Mouse (Mus musculus): Measurements from ENCODE around the gene Med20. TPM values are rescaled to one million over a fixed set of nuclear protein-coding genes. Genes with fewer than 3 reads are reported as not detected.
"Not testable (repeated sequence)": the region's sequence is repeated elsewhere in the genome, so short reads cannot be mapped to it uniquely, and the experiment has no call there.

Med20 gene
- polyA plus RNA-seq, 1 experiment from 2014 or later = 51.6 TPM

DNA sequence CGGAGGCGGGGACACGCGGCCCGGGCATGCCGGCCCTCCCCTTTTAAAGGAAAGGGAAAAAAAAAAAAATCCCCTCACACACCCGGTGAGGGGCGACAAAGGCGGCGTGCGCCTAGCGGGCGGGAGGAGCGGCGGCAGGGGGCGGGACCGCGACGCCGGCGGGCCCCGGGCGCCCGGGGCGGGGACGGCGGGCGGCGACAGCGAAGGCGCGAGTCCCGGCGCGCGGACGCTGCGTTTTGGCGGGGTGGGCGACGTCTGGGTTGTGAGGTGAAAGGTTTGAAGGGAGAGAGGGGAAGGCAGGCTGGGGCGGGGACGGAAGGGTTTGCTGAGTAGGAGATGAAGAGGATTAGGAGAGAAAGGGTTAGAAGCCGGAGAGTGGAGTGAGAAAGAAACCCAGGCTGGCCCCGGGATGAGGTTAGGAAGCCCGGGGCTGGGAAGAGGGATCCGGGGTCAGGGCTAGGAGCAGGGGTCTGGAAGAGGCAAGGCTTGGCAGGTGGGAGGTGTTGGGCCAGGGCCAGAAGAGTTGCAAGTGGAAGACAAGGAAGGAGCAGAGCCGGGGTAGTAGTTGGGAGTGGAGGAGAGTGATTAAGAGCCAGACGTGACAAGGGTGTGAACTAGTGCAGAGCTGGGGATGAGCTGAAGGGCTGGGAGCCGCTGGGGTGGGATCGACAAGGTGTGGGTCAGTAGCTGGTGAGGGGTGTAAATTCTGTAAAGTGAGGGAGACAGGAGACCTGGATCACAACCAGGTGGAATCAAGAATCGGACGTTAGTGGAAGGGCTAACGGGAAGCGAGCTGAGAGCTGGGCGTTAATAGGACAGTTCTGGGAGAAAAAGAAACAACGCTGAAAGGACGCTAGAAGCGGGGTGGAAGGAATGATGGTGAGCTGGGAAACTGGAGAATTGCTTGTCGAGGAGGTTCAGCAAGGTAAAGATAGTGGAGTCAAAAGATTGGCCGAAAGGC is 18.6 kb downstream of the Med20 start:
- ATAC-seq (ENCODE audit: low read depth) = peak; percentile 11
- no peaks in the 10 kb centered on the region for H3K27me3 ChIP-seq (ENCODE audit: control insufficient read depth, insufficient read depth, low read depth, low read length)
- H3K27ac ChIP-seq (ENCODE audit: low read length) = peak overlapping the region; percentile 93
- H3K4me1 ChIP-seq (replicated peaks; ENCODE audit: control insufficient read depth, insufficient read depth, low read length) = peaks cover 17% of the 10 kb centered on the region
- under 1% methylated on average over 61 of the region's 61 CpGs for WGBS
- H3K4me2 ChIP-seq (ENCODE audit: low read depth, low read length) = peak overlapping the region; percentile 97
- peak overlapping the region; percentile 79 for H3K4me3 ChIP-seq (ENCODE audit: low read length)
- H3K9ac ChIP-seq (ENCODE audit: low read length) = peak overlapping the region; percentile 79
- H3K36me3 ChIP-seq (ENCODE audit: control insufficient read depth, insufficient read depth, low read length) = 0 out of 2 replicates have a peak, but pooled peaks cover 2% of the 10 kb centered on the region
- no peaks in the 10 kb centered on the region for H3K9me3 ChIP-seq (ENCODE audit: control insufficient read depth, low read length)

DNA sequence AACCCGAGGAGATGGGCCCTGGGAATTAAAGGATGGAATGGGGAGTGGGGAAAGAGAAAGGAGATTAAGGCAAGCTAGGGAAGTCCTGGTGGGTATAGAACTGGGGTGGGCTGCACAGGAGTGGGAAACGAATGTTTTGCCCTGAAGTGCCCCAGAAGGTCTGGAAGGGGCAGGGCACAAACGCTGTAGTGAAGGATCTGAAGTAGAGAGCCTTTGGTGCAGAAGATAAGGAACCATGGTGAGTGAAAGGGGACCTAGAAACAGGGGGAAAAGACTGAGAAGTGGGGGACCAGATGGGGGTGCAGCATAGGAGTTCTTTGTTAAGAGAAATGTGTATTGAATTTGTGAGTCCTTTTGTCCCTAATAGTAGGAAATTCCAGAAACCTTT is 19.3 kb downstream of the Med20 start, which contains the start of gene Usp49:
TSS of gene Usp49 (plus strand) at position 13 of the 388 bp plus-strand sequence.
- peak within 1 kb of the TSS; percentile 93 for H3K27ac ChIP-seq (ENCODE audit: low read length)
- no peaks in the 10 kb centered on the region for H3K9me3 ChIP-seq (ENCODE audit: control insufficient read depth, low read length)
- H3K27me3 ChIP-seq (ENCODE audit: control insufficient read depth, insufficient read depth, low read depth, low read length) = no peaks in the 10 kb centered on the region
- 1% methylated on average over 3 of the region's 3 CpGs for WGBS
- peak within 1 kb of the TSS; percentile 79 for H3K9ac ChIP-seq (ENCODE audit: low read length)
- peak within 1 kb of the TSS; percentile 79 for H3K4me3 ChIP-seq (ENCODE audit: low read length)
- peak within 1 kb of the TSS; percentile 97 for H3K4me2 ChIP-seq (ENCODE audit: low read depth, low read length)
- 0 out of 2 replicates have a peak, but pooled peaks cover 2% of the 10 kb centered on the region for H3K36me3 ChIP-seq (ENCODE audit: control insufficient read depth, insufficient read depth, low read length)
- ATAC-seq (ENCODE audit: low read depth) = no peak
- H3K4me1 ChIP-seq (replicated peaks; ENCODE audit: control insufficient read depth, insufficient read depth, low read length) = peaks cover 17% of the 10 kb centered on the region

GRCm38 (mm10) chr17:47632181-47632840 is 20.9 kb downstream of the Med20 start:
- H3K9ac ChIP-seq (ENCODE audit: low read length) = no peak overlapping the region
- no peaks in the 10 kb centered on the region for H3K36me3 ChIP-seq (ENCODE audit: control insufficient read depth, insufficient read depth, low read length)
- no peak overlapping the region for H3K27ac ChIP-seq (ENCODE audit: low read length)
- peaks cover 17% of the 10 kb centered on the region for H3K4me1 ChIP-seq (replicated peaks; ENCODE audit: control insufficient read depth, insufficient read depth, low read length)
- no peak for ATAC-seq (ENCODE audit: low read depth)
- no peaks in the 10 kb centered on the region for H3K9me3 ChIP-seq (ENCODE audit: control insufficient read depth, low read length)
- no peak overlapping the region for H3K4me3 ChIP-seq (ENCODE audit: low read length)
- H3K27me3 ChIP-seq (ENCODE audit: control insufficient read depth, insufficient read depth, low read depth, low read length) = no peaks in the 10 kb centered on the region
- 57% methylated on average over 4 of the region's 4 CpGs for WGBS
- no peak overlapping the region for H3K4me2 ChIP-seq (ENCODE audit: low read depth, low read length)

DNA sequence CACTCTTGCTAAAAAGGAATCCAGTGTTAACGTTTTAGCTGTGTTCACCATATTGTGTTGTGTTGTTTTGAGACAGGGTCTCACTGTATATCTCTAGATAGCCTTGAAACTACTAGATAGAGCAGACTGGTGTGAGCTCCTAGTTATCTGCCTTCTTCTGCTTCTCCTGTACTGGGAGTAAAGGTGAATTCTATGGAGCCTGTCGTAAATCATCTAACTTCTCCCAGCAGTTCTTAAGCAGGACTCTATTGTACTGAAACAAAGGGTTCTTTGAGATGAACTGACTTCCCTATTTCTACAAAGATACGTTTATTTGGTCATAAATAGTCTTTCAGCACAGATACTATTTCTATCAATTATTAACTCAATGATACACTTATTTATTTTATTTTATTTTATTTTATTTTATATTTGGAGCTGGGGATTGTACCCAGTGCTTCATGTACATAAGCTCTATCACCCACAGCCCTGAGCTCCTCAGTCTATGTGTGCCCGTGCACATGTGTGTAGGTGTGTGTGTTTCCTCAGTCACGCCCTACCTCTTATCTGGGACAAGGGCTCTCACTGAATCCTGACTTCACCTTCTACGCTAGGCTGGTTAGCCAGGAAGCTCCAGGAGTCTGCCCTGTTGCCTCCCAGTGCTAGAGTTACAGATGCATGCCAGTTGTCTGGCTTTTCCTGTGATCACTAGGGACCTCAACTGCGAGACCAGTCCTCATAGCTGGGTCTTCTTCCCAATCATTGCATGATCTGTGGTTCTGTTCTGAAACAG is 22.8 kb downstream of the Med20 start:
- Histone ChIP-seq H3K4me1 (replicated peaks; ENCODE audit: control insufficient read depth, insufficient read depth, low read length) (peaks cover 10% of the 10 kb centered on the region), H3K36me3 (ENCODE audit: control insufficient read depth, insufficient read depth, low read length) (no peaks in the 10 kb centered on the region), H3K27ac (ENCODE audit: low read length) (no peak overlapping the region), H3K4me3 (ENCODE audit: low read length) (no peak overlapping the region), H3K9me3 (ENCODE audit: control insufficient read depth, low read length) (no peaks in the 10 kb centered on the region), H3K27me3 (ENCODE audit: control insufficient read depth, insufficient read depth, low read depth, low read length) (no peaks in the 10 kb centered on the region), H3K9ac (ENCODE audit: low read length) (no peak overlapping the region), H3K4me2 (ENCODE audit: low read depth, low read length) (no peak overlapping the region)
- no peak for ATAC-seq (ENCODE audit: low read depth)
- WGBS = 64% methylated on average over 7 of the region's 7 CpGs

GRCm38 (mm10) chr17:47642992-47643391 is 31.6 kb downstream of the Med20 start:
- Histone ChIP-seq H3K9me3 (ENCODE audit: control insufficient read depth, low read length) (no peaks in the 10 kb centered on the region), H3K4me2 (ENCODE audit: low read depth, low read length) (no peak overlapping the region), H3K9ac (ENCODE audit: low read length) (no peak overlapping the region), H3K27me3 (ENCODE audit: control insufficient read depth, insufficient read depth, low read depth, low read length) (no peaks in the 10 kb centered on the region), H3K4me1 (replicated peaks; ENCODE audit: control insufficient read depth, insufficient read depth, low read length) (no peaks in the 10 kb centered on the region), H3K4me3 (ENCODE audit: low read length) (no peak overlapping the region), H3K36me3 (ENCODE audit: control insufficient read depth, insufficient read depth, low read length) (no peaks in the 10 kb centered on the region), H3K27ac (ENCODE audit: low read length) (no peak overlapping the region)
- no peak for ATAC-seq (ENCODE audit: low read depth)
- WGBS = 72% methylated on average over 2 of the region's 2 CpGs

DNA sequence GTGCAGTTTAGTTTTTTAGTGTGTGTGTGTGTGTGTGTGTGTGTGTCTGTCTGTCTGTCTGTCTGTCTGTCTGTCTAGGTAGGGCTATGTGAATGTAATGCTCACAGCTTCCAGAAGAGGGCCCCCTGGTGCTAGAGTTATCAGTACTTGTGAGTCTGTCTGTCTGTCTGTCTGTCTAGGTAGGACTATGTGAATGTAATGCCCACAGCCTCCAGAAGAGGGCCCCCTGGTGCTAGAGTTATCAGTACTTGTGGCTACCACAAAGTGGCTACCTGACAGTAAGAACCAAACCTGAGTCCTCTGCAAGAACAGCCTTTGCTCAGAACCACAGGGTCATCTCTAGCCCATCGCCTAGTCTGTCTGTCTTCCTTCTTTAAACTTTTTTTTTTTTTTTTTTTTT is 35.3 kb downstream of the Med20 start:
- Histone ChIP-seq H3K9ac (ENCODE audit: low read length) (no peak overlapping the region), H3K4me1 (replicated peaks; ENCODE audit: control insufficient read depth, insufficient read depth, low read length) (no peaks in the 10 kb centered on the region), H3K27me3 (ENCODE audit: control insufficient read depth, insufficient read depth, low read depth, low read length) (no peaks in the 10 kb centered on the region), H3K4me3 (ENCODE audit: low read length) (no peak overlapping the region), H3K36me3 (ENCODE audit: control insufficient read depth, insufficient read depth, low read length) (no peaks in the 10 kb centered on the region), H3K27ac (ENCODE audit: low read length) (no peak overlapping the region), H3K4me2 (ENCODE audit: low read depth, low read length) (no peak overlapping the region), H3K9me3 (ENCODE audit: control insufficient read depth, low read length) (no peaks in the 10 kb centered on the region)
- 67% methylated on average over 1 of the region's 1 CpGs for WGBS
- no peak for ATAC-seq (ENCODE audit: low read depth)

- Histone ChIP-seq H3K9ac (ENCODE audit: low read length) (no peak overlapping the region), H3K9me3 (ENCODE audit: control insufficient read depth, low read length) (no peaks in the 10 kb centered on the region), H3K4me2 (ENCODE audit: low read depth, low read length) (no peak overlapping the region), H3K4me3 (ENCODE audit: low read length) (no peak overlapping the region), H3K27ac (ENCODE audit: low read length) (no peak overlapping the region), H3K27me3 (ENCODE audit: control insufficient read depth, insufficient read depth, low read depth, low read length) (no peaks in the 10 kb centered on the region), H3K36me3 (ENCODE audit: control insufficient read depth, insufficient read depth, low read length) (no peaks in the 10 kb centered on the region), H3K4me1 (replicated peaks; ENCODE audit: control insufficient read depth, insufficient read depth, low read length) (no peaks in the 10 kb centered on the region)
- ATAC-seq (ENCODE audit: low read depth) = no peak
- 49% methylated on average over 4 of the region's 4 CpGs for WGBS
Measured at GRCm38 (mm10) chr17:47648966-47649365, 37.6 kb downstream of the Med20 start.

- Histone ChIP-seq H3K4me2 (ENCODE audit: low read depth, low read length) (no peak overlapping the region), H3K27ac (ENCODE audit: low read length) (no peak overlapping the region), H3K4me3 (ENCODE audit: low read length) (no peak overlapping the region), H3K9me3 (ENCODE audit: control insufficient read depth, low read length) (no peaks in the 10 kb centered on the region), H3K4me1 (replicated peaks; ENCODE audit: control insufficient read depth, insufficient read depth, low read length) (no peaks in the 10 kb centered on the region), H3K36me3 (ENCODE audit: control insufficient read depth, insufficient read depth, low read length) (no peaks in the 10 kb centered on the region), H3K27me3 (ENCODE audit: control insufficient read depth, insufficient read depth, low read depth, low read length) (no peaks in the 10 kb centered on the region), H3K9ac (ENCODE audit: low read length) (no peak overlapping the region)
- 81% methylated on average over 2 of the region's 2 CpGs for WGBS
- ATAC-seq (ENCODE audit: low read depth) = no peak
Measured at GRCm38 (mm10) chr17:47651953-47652352, 40.6 kb downstream of the Med20 start.

DNA sequence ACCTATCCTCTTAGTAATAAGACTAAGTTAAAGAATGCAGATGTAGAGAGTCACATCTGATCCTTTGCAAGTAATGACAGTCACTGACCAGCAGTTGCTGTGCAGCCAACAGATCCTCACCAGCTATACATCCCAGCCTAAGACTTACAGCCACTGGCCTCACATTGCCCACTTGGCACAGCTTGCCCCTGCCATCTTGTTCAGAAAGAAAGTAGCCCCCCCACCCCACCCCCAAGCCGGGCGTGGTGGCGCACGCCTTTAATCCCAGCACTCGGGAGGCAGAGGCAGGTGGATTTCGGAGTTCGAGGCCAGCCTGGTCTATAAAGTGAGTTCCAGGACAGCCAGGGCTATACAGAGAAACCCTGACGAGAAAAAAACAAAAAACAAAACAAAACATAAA is 43.0 kb downstream of the Med20 start:
- not testable (repeated sequence) for H3K4me2 ChIP-seq (ENCODE audit: low read depth, low read length); H3K9ac ChIP-seq (ENCODE audit: low read length); H3K27ac ChIP-seq (ENCODE audit: low read length); H3K9me3 ChIP-seq (ENCODE audit: control insufficient read depth, low read length); H3K36me3 ChIP-seq (ENCODE audit: control insufficient read depth, insufficient read depth, low read length); H3K27me3 ChIP-seq (ENCODE audit: control insufficient read depth, insufficient read depth, low read depth, low read length); H3K4me1 ChIP-seq (replicated peaks; ENCODE audit: control insufficient read depth, insufficient read depth, low read length); H3K4me3 ChIP-seq (ENCODE audit: low read length); ATAC-seq (ENCODE audit: low read depth)
- 93% methylated on average over 8 of the region's 8 CpGs for WGBS
